ENCODE assay signal across 1 mouse cellular context in the genomic region with DNA sequence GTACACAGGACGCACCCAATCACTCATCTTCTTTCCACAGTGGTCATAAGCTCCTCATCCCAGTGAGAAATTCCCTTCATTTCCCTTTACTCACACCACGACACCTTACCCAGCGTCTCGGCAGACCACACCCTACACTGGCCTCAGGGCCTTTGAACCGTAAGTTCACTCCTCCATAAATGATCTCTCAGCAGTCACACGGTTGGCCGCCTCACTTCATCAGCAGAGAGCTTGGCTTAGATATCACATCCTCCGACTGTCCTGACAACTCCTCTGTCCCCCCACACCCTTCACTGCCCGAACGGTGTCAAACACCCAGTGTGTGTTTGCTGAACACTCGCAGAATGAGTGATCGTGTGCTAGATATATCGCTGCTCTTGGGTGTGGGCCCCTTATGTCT.
TF ChIP-seq lines count a peak whose summit lies in the region.

No protein-coding gene starts in this region.

TF ChIP-seq in CH12.LX, 34 proteins besides CTCF, POLR2A, EP300 and RAD21 (continued from another document):
- TF ChIP-seq MAZ (IDR thresholded peaks at IDR 0.05; ENCODE audit: low read depth, low read length): no peak
- TF ChIP-seq IRF4 (IDR thresholded peaks at IDR 0.05; ENCODE audit: low read depth, low read length): peak; percentile 65
- TF ChIP-seq UBTF (IDR thresholded peaks at IDR 0.05; ENCODE audit: low read depth, low read length): no peak
- no peak for TF ChIP-seq USF1 (IDR thresholded peaks at IDR 0.05; ENCODE audit: low read depth, low read length)
- TF ChIP-seq TBP (conservative IDR thresholded peaks at IDR 0.05; ENCODE audit: low read depth, low read length): no peak
- TF ChIP-seq BHLHE40 (IDR thresholded peaks at IDR 0.05; ENCODE audit: low read depth, low read length): no peak
- TF ChIP-seq HCFC1 (IDR thresholded peaks at IDR 0.05; ENCODE audit: low read depth, low read length): no peak
- no peak for TF ChIP-seq CHD2 (IDR thresholded peaks at IDR 0.05; ENCODE audit: low read length)
- peak; percentile 40; the same call in 1 of the 2 replicates for TF ChIP-seq MEF2A (IDR thresholded peaks at IDR 0.05; ENCODE audit: borderline replicate concordance, low read depth, low read length)
- no peak for TF ChIP-seq ZNF384 (IDR thresholded peaks at IDR 0.05; ENCODE audit: low read depth, low read length)
